Mouse (Mus musculus): Measurements from ENCODE around the gene Efl1.

GRCm38 (mm10) chr7:82720906-82721305 is 72.5 kb downstream of the Efl1 start:
- TF ChIP-seq CTCF (IDR thresholded peaks at IDR 0.05; ENCODE audit: insufficient read depth, low read length) (no peak), POLR2A (IDR thresholded peaks at IDR 0.05; ENCODE audit: borderline replicate concordance, extremely low read depth, low read depth, low read length) (no peak)
